Mouse (Mus musculus): ENCODE measurements around the gene Mndal. TPM values are rescaled to one million over a fixed set of nuclear protein-coding genes. Genes with fewer than 3 reads are reported as not detected.
"Not testable (repeated sequence)": the region's sequence is repeated elsewhere in the genome, so short reads cannot be mapped to it uniquely, and the experiment has no call there.

The Mndal gene
- total RNA-seq, 2 experiments from 2014 or later: 1.9 to 2.6 TPM

DNA sequence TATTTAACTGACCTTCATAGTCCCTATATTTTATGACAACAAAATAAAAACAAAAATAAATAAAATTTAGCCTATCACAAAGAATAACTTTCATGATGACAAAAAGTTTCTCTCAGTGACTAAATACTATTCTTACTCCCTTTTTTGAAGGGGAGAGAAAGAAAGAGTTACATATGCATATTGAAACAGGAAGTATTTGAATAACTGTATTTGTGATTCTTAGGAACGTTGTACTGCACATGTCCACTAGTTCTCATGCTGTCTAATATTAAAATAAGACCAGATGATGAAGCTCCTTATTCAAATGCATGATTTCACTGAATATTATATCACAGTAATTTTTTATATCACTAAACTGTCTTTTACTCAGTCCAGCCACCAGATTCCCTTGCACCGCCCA is 140.5 kb downstream of the Mndal start:
- DNase-seq (ENCODE audit: low spot score in 2 of 2); intact Hi-C loops (cut with DNase I): not testable (repeated sequence)

Other genes with a start within 250 kb of the Mndal start
- gene Ifi207, start 200.7 kb downstream of the Mndal start, total RNA-seq (2021): under 1 TPM; 0.25 to 0.33 TPM
- gene Ifi204, start 175.5 kb downstream of the Mndal start, total RNA-seq (2021): not detected
- gene Ifi211, start 29.4 kb downstream of the Mndal start, total RNA-seq (2021): not detected
- gene Ifi203, start 181 bp upstream of the Mndal start, total RNA-seq (2021): 1 to 10 TPM in 1 of 2 experiments, under 1 TPM in 1; 0.48 to 1.4 TPM
- gene Ifi202b, start 40.3 kb upstream of the Mndal start, total RNA-seq (2021): not detected
- gene Ifi205, start 89.3 kb upstream of the Mndal start, total RNA-seq (2021): not detected
- not detected for gene Olfr433, start 98.2 kb upstream of the Mndal start, total RNA-seq (2021)
- gene Olfr432, start 106.7 kb upstream of the Mndal start, total RNA-seq (2021): not detected
- gene Olfr430, start 124.1 kb upstream of the Mndal start, total RNA-seq (2021): not detected
- not detected for gene Olfr429, start 141.8 kb upstream of the Mndal start, total RNA-seq (2021)
- gene Olfr427, start 154.4 kb upstream of the Mndal start, total RNA-seq (2021): not detected
- gene Olfr231, start 178.7 kb upstream of the Mndal start, total RNA-seq (2021): not detected
- not detected for gene Olfr424, start 189.0 kb upstream of the Mndal start, total RNA-seq (2021)
- not detected for gene Olfr420, start 213.1 kb upstream of the Mndal start, total RNA-seq (2021)
- under 1 TPM; 0.19 to 0.24 TPM for gene Spta1, start 230.3 kb upstream of the Mndal start, total RNA-seq (2021)

Measured in left cerebral cortex, postnatal 14 days (tissue).